In the genomic region with DNA sequence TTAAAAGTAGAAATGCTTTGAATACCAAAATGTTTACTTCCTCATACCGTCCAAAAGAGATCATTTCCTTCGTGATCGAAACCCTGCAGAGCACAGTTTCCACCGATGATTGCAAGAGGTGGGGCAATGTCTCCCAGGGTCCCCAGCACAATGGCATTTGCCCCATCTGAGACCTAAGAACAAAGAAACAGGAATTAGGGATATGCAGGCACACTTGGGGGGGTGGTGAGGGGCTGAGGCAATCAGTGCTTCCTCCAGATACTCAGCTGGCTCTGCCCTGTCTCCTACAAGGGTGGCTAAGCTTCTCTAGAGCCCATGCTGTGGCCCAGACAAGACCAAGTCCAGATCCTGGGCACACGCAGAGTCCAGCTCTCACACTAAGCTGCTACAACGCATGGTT, we compare ENCODE assay signal across 31 mouse cellular contexts. TPM values are rescaled to one million over a fixed set of nuclear protein-coding genes. Genes with fewer than 3 reads are reported as not detected.
DNase-seq lines count a peak whose midpoint lies in the region; ATAC-seq and TF ChIP-seq lines count a peak whose summit lies in the region.
"Had no signal": no experiment of that assay in that cellular context is flagged by ENCODE, and none has a peak within 500 bp of the region (broad histone marks: within the 10 kb centered on the region; RNA-seq: fewer than 3 reads in every experiment).

No protein-coding gene starts in this region.

- no peak for DNase-seq in midbrain, postnatal 0 days (ENCODE audit: low spot score)
- peak; percentile 35 for DNase-seq in Muller cell, postnatal 12 days (ENCODE audit: inconsistent ontology term)
- no peak for DNase-seq in heart, adult 18-20 months
- DNase-seq in thymus, adult 2 months: no peak
- DNase-seq in forebrain, embryonic 14.5 days (ENCODE audit: low spot score): no peak
- DNase-seq: adrenal gland, postnatal 10 days; adrenal gland, postnatal 36 days; cerebellum, adult 18-20 months; cerebellum, adult 9-10 months; cerebellum, postnatal 14 days; gastrocnemius, postnatal 10 days; gastrocnemius, postnatal 36 days; heart, adult 11 months; heart, postnatal 10 days; heart, postnatal 36 days had no signal

- H3K9me3 ChIP-seq in midbrain, embryonic 16.5 days (replicated peaks; ENCODE audit: control insufficient read depth, low read length, poor library complexity, severe bottlenecking): no peaks in the 10 kb centered on the region
- no peaks in the 10 kb centered on the region for H3K9me3 ChIP-seq in midbrain, postnatal 0 days (ENCODE audit: low read length)
- no peaks in the 10 kb centered on the region for H3K9me3 ChIP-seq in forebrain, embryonic 14.5 days (replicated peaks; ENCODE audit: control insufficient read depth, low read length)
- H3K9me3 ChIP-seq: embryonic facial prominence, embryonic 12.5 days; embryonic facial prominence, embryonic 15.5 days; forebrain, embryonic 15.5 days; G1E; heart, embryonic 12.5 days; heart, embryonic 15.5 days; hindbrain, embryonic 12.5 days had no signal

- H3K27ac ChIP-seq in midbrain, embryonic 16.5 days (ENCODE audit: low read length): no peak overlapping the region
- no peak overlapping the region for H3K27ac ChIP-seq in midbrain, postnatal 0 days (ENCODE audit: low read depth, low read length)
- no peak overlapping the region for H3K27ac ChIP-seq in thymus, adult 2 months (ENCODE audit: control insufficient read depth, insufficient read depth, low read length)
- no peak overlapping the region for H3K27ac ChIP-seq in forebrain, embryonic 14.5 days (ENCODE audit: low read depth, low read length)
- H3K27ac ChIP-seq: embryonic facial prominence, embryonic 12.5 days; embryonic facial prominence, embryonic 15.5 days; forebrain, embryonic 15.5 days; heart, embryonic 15.5 days; hindbrain, embryonic 12.5 days had no signal

- no peaks in the 10 kb centered on the region for H3K4me1 ChIP-seq in midbrain, embryonic 16.5 days (ENCODE audit: control insufficient read depth, insufficient read depth, low read length)
- no peaks in the 10 kb centered on the region for H3K4me1 ChIP-seq in midbrain, postnatal 0 days (ENCODE audit: insufficient read depth, low read length)
- no peaks in the 10 kb centered on the region for H3K4me1 ChIP-seq in thymus, adult 2 months (replicated peaks; ENCODE audit: control insufficient read depth, insufficient read depth, low read length)
- no peaks in the 10 kb centered on the region for H3K4me1 ChIP-seq in forebrain, embryonic 14.5 days (ENCODE audit: control insufficient read depth, insufficient read depth, low read length)
- H3K4me1 ChIP-seq: embryonic facial prominence, embryonic 12.5 days; embryonic facial prominence, embryonic 15.5 days; forebrain, embryonic 15.5 days; hindbrain, embryonic 12.5 days had no signal

- no peak for ATAC-seq in midbrain, embryonic 16.5 days
- no peak for ATAC-seq in midbrain, postnatal 0 days (ENCODE audit: low FRiP score)
- peak; percentile 62 for ATAC-seq in common myeloid progenitor, adult 5-6 weeks (replicated peaks; ENCODE audit: low read depth, poor library complexity, severe bottlenecking)
- peak; percentile 97 for ATAC-seq in megakaryocyte progenitor cell, adult 5-6 weeks (replicated peaks; ENCODE audit: poor library complexity)
- ATAC-seq in forebrain, embryonic 14.5 days: no peak
- ATAC-seq: forebrain, embryonic 15.5 days; hindbrain, embryonic 16.5 days; inflammation-experienced regulatory T-cells, adult 6 months; intestine, embryonic 16.5 days had no signal

- no peak for TF ChIP-seq CTCF in midbrain, postnatal 0 days (IDR thresholded peaks at IDR 0.05)
- no peak for TF ChIP-seq CTCF in thymus, adult 2 months (IDR thresholded peaks at IDR 0.05; ENCODE audit: borderline replicate concordance, control insufficient read depth, extremely low read depth, insufficient read depth, low read length, poor library complexity)

- no peaks in the 10 kb centered on the region for H3K27me3 ChIP-seq in midbrain, embryonic 16.5 days (ENCODE audit: control insufficient read depth, insufficient read depth, low read depth, low read length)
- no peaks in the 10 kb centered on the region for H3K27me3 ChIP-seq in midbrain, postnatal 0 days (ENCODE audit: insufficient read depth, low read length)
- no peaks in the 10 kb centered on the region for H3K27me3 ChIP-seq in thymus, adult 2 months (ENCODE audit: control insufficient read depth, insufficient read depth, low read length)
- no peaks in the 10 kb centered on the region for H3K27me3 ChIP-seq in forebrain, embryonic 14.5 days (replicated peaks; ENCODE audit: control insufficient read depth, insufficient read depth, low read length)
- H3K27me3 ChIP-seq: embryonic facial prominence, embryonic 12.5 days; embryonic facial prominence, embryonic 15.5 days; forebrain, embryonic 15.5 days; heart, embryonic 12.5 days; heart, embryonic 15.5 days; hindbrain, embryonic 12.5 days had no signal

- H3K4me2 ChIP-seq in midbrain, embryonic 16.5 days (ENCODE audit: low read length): no peak overlapping the region
- no peak overlapping the region for H3K4me2 ChIP-seq in midbrain, postnatal 0 days (ENCODE audit: low read depth, low read length, poor library complexity, severe bottlenecking)
- H3K4me2 ChIP-seq in forebrain, embryonic 14.5 days (ENCODE audit: low read length): no peak overlapping the region
- H3K4me2 ChIP-seq: embryonic facial prominence, embryonic 12.5 days; embryonic facial prominence, embryonic 15.5 days; forebrain, embryonic 15.5 days; heart, embryonic 12.5 days; heart, embryonic 15.5 days; hindbrain, embryonic 12.5 days had no signal

- 0 out of 2 replicates have a peak overlapping the region, but pooled peaks have one; percentile 14 for H3K9ac ChIP-seq in midbrain, embryonic 16.5 days (ENCODE audit: low read depth, low read length)
- no peak overlapping the region for H3K9ac ChIP-seq in midbrain, postnatal 0 days (replicated peaks; ENCODE audit: low read length, poor library complexity, severe bottlenecking)
- no peak overlapping the region for H3K9ac ChIP-seq in forebrain, embryonic 14.5 days (ENCODE audit: low read length)
- H3K9ac ChIP-seq: embryonic facial prominence, embryonic 12.5 days; embryonic facial prominence, embryonic 15.5 days; forebrain, embryonic 15.5 days; heart, embryonic 12.5 days; heart, embryonic 15.5 days; hindbrain, embryonic 12.5 days had no signal

- no peak overlapping the region for H3K4me3 ChIP-seq in midbrain, embryonic 16.5 days (ENCODE audit: low read depth, low read length)
- H3K4me3 ChIP-seq in midbrain, postnatal 0 days (ENCODE audit: low read depth, low read length): no peak overlapping the region
- no peak overlapping the region for H3K4me3 ChIP-seq in thymus, adult 2 months (ENCODE audit: control insufficient read depth, insufficient read depth, low read length)
- H3K4me3 ChIP-seq in forebrain, embryonic 14.5 days (ENCODE audit: low read depth, low read length): no peak overlapping the region
- H3K4me3 ChIP-seq: embryonic facial prominence, embryonic 12.5 days; embryonic facial prominence, embryonic 15.5 days; forebrain, embryonic 15.5 days; heart, embryonic 12.5 days; heart, embryonic 15.5 days; hindbrain, embryonic 12.5 days had no signal

- H3K36me3 ChIP-seq in midbrain, embryonic 16.5 days (ENCODE audit: control insufficient read depth, insufficient read depth, low read length): peaks cover 12% of the 10 kb centered on the region; the same call in 1 of the 2 replicates
- H3K36me3 ChIP-seq in midbrain, postnatal 0 days (ENCODE audit: insufficient read depth, low read length): peaks cover 20% of the 10 kb centered on the region
- no peaks in the 10 kb centered on the region for H3K36me3 ChIP-seq in thymus, adult 2 months (ENCODE audit: control insufficient read depth, insufficient read depth, low read length)
- peaks cover 25% of the 10 kb centered on the region for H3K36me3 ChIP-seq in forebrain, embryonic 14.5 days (ENCODE audit: control insufficient read depth, insufficient read depth, low read length)
- H3K36me3 ChIP-seq: embryonic facial prominence, embryonic 12.5 days had no signal

- 52% methylated on average over 6 of the region's 6 CpGs for whole genome bisulfite sequencing in midbrain, embryonic 16.5 days
- 53% methylated on average over 6 of the region's 6 CpGs for WGBS in midbrain, postnatal 0 days
- 76% methylated on average over 6 of the region's 6 CpGs for WGBS in thymus, adult 2 months
- WGBS in forebrain, embryonic 14.5 days: 67% methylated on average over 6 of the region's 6 CpGs

- TF ChIP-seq POLR2A in thymus, adult 2 months (IDR thresholded peaks at IDR 0.05; ENCODE audit: control insufficient read depth, extremely low read depth, insufficient read depth, low read length, poor library complexity): no peak

RNA-seq across cellular contexts. Expression of a gene that starts 9.0 kb away (rescaled TPM):
- 22.0 and 22.9 TPM in 2 replicates for polyA plus RNA-seq in midbrain, embryonic 16.5 days (2015; fragmentation: Nextera tagmentation; extraction: Ambion mirVana)
- total RNA-seq in midbrain, postnatal 0 days (2014; rRNA removed): 20.7 and 27.6 TPM in 2 replicates
- 16.2 and 17.5 TPM in 2 replicates for polyA plus RNA-seq in midbrain, postnatal 0 days (2015; fragmentation: Nextera tagmentation; extraction: Ambion mirVana)
- 4.5 and 4.8 TPM in 2 replicates for total RNA-seq in common myeloid progenitor, adult 5-6 weeks (2017)
- total RNA-seq in megakaryocyte progenitor cell, adult 5-6 weeks (2015): 7.0 and 11.9 TPM in 2 replicates
- total RNA-seq in megakaryocyte progenitor cell, adult 5-6 weeks (2017): 4.1 and 4.4 TPM in 2 replicates
- total RNA-seq in heart, adult 18-20 months (2021): 10 to 100 TPM in 1 of 2 experiments, 1 to 10 TPM in 1; 7.6 to 10.1 TPM
- 7.5 and 13.0 TPM in 2 replicates for polyA plus RNA-seq in thymus, adult 2 months (2012; rRNA removed)
- polyA plus RNA-seq in forebrain, embryonic 14.5 days (2014; fragmentation: Nextera tagmentation; extraction: Ambion mirVana): 18.7 and 22.8 TPM in 2 replicates

RNA-seq across cellular contexts. Expression of a gene that starts 47.3 kb away (rescaled TPM):
- not detected in 2 replicates for polyA plus RNA-seq in midbrain, embryonic 16.5 days (2015; fragmentation: Nextera tagmentation; extraction: Ambion mirVana)
- not detected in 2 replicates for total RNA-seq in midbrain, postnatal 0 days (2014; rRNA removed)
- polyA plus RNA-seq in midbrain, postnatal 0 days (2015; fragmentation: Nextera tagmentation; extraction: Ambion mirVana): not detected in 2 replicates
- not detected in 2 replicates for total RNA-seq in common myeloid progenitor, adult 5-6 weeks (2017)
- total RNA-seq in megakaryocyte progenitor cell, adult 5-6 weeks (2015): not detected in 2 replicates
- not detected in 2 replicates for total RNA-seq in megakaryocyte progenitor cell, adult 5-6 weeks (2017)
- total RNA-seq in heart, adult 18-20 months (2021): not detected
- 6.5 and 12.1 TPM in 2 replicates for polyA plus RNA-seq in thymus, adult 2 months (2012; rRNA removed)
- polyA plus RNA-seq in forebrain, embryonic 14.5 days (2014; fragmentation: Nextera tagmentation; extraction: Ambion mirVana): not detected in 2 replicates
- total RNA-seq: adrenal gland, adult 18-20 months; adrenal gland, postnatal 10 days; adrenal gland, postnatal 36 days; G1E; gastrocnemius, adult 18-20 months; gastrocnemius, postnatal 10 days; gastrocnemius, postnatal 36 days; heart, postnatal 10 days; heart, postnatal 36 days had no signal
- polyA plus RNA-seq: embryonic facial prominence, embryonic 12.5 days; forebrain, embryonic 11.5 days; forebrain, embryonic 15.5 days; G1E; heart, embryonic 12.5 days; heart, embryonic 15.5 days; hindbrain, embryonic 12.5 days; hindbrain, embryonic 16.5 days; inflammation-experienced regulatory T-cells, adult 6 months had no signal

RNA-seq across cellular contexts. Expression of a gene that starts 52.7 kb away (rescaled TPM):
- 18.0 and 18.3 TPM in 2 replicates for polyA plus RNA-seq in midbrain, embryonic 16.5 days (2015; fragmentation: Nextera tagmentation; extraction: Ambion mirVana)
- 17.3 and 20.1 TPM in 2 replicates for total RNA-seq in midbrain, postnatal 0 days (2014; rRNA removed)
- 7.8 and 8.9 TPM in 2 replicates for polyA plus RNA-seq in midbrain, postnatal 0 days (2015; fragmentation: Nextera tagmentation; extraction: Ambion mirVana)
- 12.5 and 16.8 TPM in 2 replicates for total RNA-seq in common myeloid progenitor, adult 5-6 weeks (2017)
- total RNA-seq in megakaryocyte progenitor cell, adult 5-6 weeks (2015): 21.7 and 26.8 TPM in 2 replicates
- total RNA-seq in megakaryocyte progenitor cell, adult 5-6 weeks (2017): 18.1 and 19.6 TPM in 2 replicates
- total RNA-seq in heart, adult 18-20 months (2021): 10 to 100 TPM; 31.0 to 35.5 TPM
- 8.8 and 9.0 TPM in 2 replicates for polyA plus RNA-seq in thymus, adult 2 months (2012; rRNA removed)
- polyA plus RNA-seq in forebrain, embryonic 14.5 days (2014; fragmentation: Nextera tagmentation; extraction: Ambion mirVana): 9.8 and 13.4 TPM in 2 replicates

RNA-seq across cellular contexts. Expression of a gene that starts 52.9 kb away (rescaled TPM):
- 84.7 and 85.7 TPM in 2 replicates for polyA plus RNA-seq in midbrain, embryonic 16.5 days (2015; fragmentation: Nextera tagmentation; extraction: Ambion mirVana)
- total RNA-seq in midbrain, postnatal 0 days (2014; rRNA removed): 61.5 and 82.5 TPM in 2 replicates
- polyA plus RNA-seq in midbrain, postnatal 0 days (2015; fragmentation: Nextera tagmentation; extraction: Ambion mirVana): 90.1 and 92.3 TPM in 2 replicates
- 66.5 and 103 TPM in 2 replicates for total RNA-seq in common myeloid progenitor, adult 5-6 weeks (2017)
- total RNA-seq in megakaryocyte progenitor cell, adult 5-6 weeks (2015): 112 and 114 TPM in 2 replicates
- 119 and 122 TPM in 2 replicates for total RNA-seq in megakaryocyte progenitor cell, adult 5-6 weeks (2017)
- total RNA-seq in heart, adult 18-20 months (2021): 10 to 100 TPM; 23.6 to 24.7 TPM
- 67.4 and 98.3 TPM in 2 replicates for polyA plus RNA-seq in thymus, adult 2 months (2012; rRNA removed)
- polyA plus RNA-seq in forebrain, embryonic 14.5 days (2014; fragmentation: Nextera tagmentation; extraction: Ambion mirVana): 165 and 171 TPM in 2 replicates

Comparison
In these comparisons a context has a peak if more than half of its experiments do, and no peak if none do; other contexts are left out.
1. ATAC-seq: peak in common myeloid progenitor, adult 5-6 weeks (single experiment) and megakaryocyte progenitor cell, adult 5-6 weeks (single experiment); none in midbrain, embryonic 16.5 days (single experiment), midbrain, postnatal 0 days (single experiment) and forebrain, embryonic 14.5 days (single experiment).